Mouse (Mus musculus) embryonic fibroblast, embryonic 13.5 days (primary cell): ENCODE results near the gene Pard3b.

Source experiments
- CTCF ChIP-seq: IDR thresholded peaks from 2 replicates; pipeline ENCODE4 v1.5.1; 2011; ENCODE audit warnings: mild to moderate bottlenecking, control low read depth, low read length, moderate library complexity, borderline replicate concordance; ENCODE audit not compliant: insufficient read depth
- POLR2A ChIP-seq: IDR thresholded peaks from 2 replicates; pipeline ENCODE4 v1.6.1; 2011; ENCODE audit warnings: low read depth, mild to moderate bottlenecking, control low read depth, low read length, moderate library complexity

DNA sequence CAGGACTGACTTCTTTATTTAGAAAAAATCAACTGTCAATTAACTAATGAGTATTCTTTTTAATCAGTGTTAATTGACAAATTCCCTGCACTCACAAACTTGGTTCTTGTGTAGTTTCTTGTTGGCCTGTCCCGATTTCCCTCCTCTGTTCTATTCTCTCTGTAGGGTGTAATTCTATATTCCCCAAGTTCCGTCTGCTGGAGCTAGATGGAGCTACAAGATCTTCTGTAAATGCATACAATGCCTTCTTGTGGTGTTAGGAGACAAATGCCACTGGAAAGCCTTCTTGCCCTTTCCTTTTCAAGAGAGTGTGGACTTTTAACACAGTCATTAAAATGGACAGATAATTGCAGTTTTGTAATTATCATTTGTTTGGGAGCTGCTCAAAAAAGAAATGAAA, 286.3 kb downstream of the Pard3b start:
- TF ChIP-seq POLR2A (no peak), CTCF (no peak)
